Mouse (Mus musculus) adrenal gland, postnatal 14 days (tissue): Measurements from ENCODE around the gene Spon1. TPM values are rescaled to one million over a fixed set of nuclear protein-coding genes. Genes with fewer than 3 reads are reported as not detected.

Experiments
- DNase-seq: peaks from one replicate; pipeline ENCODE4 v3.0.0; 2021; ENCODE audit warnings: mixed read lengths
- total RNA-seq: library from RNA; stranded (reverse); gene quantifications from 2 replicates; pipeline ENCODE4 v1.2.3, GENCODE M21; 2021

Spon1 gene
- total RNA-seq, 1 experiment from 2014 or later, result 9.9 TPM

- no peak for DNase-seq
Observed at GRCm38 (mm10) chr7:113904348-113904895, 138.6 kb downstream of the Spon1 start.

GRCm38 (mm10) chr7:113909161-113909825, 143.5 kb downstream of the Spon1 start:
- DNase-seq, result peak; percentile 24

DNA sequence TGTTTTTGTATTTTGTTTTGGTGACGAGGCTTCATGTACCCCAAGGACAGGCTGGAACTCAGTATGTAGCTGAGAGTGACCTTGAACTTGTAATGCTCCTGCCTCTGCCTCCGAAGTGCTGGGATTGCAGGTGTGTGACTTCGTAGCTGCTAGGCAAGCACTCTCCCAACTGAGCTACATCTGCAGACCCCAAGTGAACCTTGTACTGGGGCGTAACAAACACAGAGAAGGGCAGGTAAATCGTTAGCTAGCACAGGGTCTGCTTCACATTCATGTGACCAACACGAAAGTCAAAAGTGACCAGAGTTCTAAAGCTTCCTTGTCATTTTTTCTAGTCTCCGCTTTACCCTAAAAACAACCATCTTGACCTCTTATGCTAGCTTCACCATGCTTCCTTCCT, 145.1 kb downstream of the Spon1 start:
- DNase-seq, result no peak

GRCm38 (mm10) chr7:113915936-113916335, 150.1 kb downstream of the Spon1 start:
- DNase-seq, result no peak

GRCm38 (mm10) chr7:113918916-113919315, 153.1 kb downstream of the Spon1 start:
- no peak for DNase-seq

DNA sequence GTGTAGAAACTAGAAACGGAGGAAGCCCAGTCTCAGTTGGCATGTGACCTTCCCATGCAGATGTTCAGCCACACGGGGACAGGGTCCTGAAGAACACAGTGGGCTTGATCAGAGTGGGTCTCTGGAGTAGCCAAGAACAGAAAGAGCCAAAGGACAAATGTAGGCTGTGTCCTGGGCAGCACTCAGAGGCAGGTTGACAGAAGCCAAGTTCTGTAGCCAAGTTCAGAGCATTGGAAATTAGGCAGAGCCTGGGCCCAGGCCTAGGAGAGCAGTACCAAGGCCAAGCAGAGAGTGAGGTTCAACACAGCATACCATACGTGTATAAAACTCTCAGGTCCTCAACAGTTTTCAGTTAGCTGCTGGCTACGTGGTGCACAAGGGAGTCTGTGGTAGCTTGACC, 153.7 kb downstream of the Spon1 start:
- peak; percentile 15 for DNase-seq

GRCm38 (mm10) chr7:113920056-113920455, 154.3 kb downstream of the Spon1 start:
- no peak for DNase-seq

DNA sequence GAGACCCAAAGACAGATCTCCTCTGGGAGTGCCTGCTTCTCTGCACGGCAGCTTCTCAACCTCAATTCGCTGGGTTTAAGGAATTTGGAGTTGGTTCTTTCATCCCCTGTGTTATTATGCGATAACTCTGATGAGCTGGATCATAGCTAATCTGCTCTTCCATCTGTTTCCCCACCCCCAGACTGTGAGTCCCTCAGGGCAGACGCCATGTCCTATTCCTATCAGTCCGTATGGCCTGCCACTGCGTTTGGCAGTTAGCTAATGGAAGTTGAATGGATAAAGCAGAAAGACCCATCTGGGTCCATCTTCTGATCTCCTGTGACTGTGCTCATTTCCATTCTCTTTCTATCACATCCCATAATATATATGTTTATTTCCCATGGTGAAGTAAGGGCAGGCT, 158.8 kb downstream of the Spon1 start:
- DNase-seq, result no peak

DNA sequence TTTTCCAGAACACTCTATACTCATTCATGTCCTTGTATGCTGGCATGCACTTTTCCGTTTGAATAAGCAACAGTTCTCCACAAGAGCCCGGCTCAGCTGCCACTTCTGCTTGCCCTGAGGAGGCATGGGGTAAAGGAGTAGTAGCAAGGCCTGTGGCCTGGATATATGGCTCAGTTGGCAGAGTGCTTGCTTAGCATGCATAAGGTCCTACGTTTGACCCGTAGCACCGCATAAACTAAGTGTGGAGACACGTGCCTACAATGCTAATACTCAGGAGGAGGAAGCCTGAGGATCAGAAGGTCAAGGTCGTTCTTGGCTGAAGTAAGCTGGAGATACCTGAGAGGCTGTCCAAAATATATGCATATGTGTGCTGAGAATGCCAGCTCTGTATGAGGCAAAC, 185.1 kb downstream of the Spon1 start:
- DNase-seq, result peak; percentile 5

- DNase-seq, result no peak
Observed at GRCm38 (mm10) chr7:113955431-113955830, 189.6 kb downstream of the Spon1 start.

DNA sequence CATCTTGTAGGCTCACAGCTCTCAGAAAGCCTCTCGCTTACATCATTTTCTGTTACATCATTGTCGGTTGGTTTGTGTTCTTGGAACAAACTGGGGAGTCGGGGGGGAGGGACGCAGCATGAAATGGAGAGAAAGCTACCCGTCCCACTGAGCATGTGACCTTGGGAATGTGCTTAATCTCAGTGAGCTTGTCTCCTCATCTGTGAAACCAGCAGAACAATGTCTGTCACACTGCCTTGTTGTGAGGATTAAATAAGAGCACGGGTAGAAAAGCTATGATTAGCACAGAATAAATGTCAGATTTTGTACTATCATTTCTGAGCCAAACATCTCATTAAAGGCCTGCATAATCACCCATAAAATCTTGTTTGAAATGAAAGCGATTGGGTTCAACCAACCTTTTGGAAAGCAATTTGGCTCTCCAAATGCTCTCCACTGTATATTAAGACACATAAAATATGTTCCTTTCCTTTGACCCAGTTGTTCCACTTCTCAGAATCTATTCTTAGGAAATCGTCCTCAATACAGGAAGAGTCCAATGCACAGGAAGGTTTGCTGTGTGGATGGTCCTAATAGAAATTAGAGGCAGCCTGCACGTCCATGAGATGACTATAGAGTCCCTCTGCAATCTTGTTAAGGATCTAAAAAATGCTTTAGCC, 195.2 kb downstream of the Spon1 start:
- DNase-seq, result peak; percentile 20

DNA sequence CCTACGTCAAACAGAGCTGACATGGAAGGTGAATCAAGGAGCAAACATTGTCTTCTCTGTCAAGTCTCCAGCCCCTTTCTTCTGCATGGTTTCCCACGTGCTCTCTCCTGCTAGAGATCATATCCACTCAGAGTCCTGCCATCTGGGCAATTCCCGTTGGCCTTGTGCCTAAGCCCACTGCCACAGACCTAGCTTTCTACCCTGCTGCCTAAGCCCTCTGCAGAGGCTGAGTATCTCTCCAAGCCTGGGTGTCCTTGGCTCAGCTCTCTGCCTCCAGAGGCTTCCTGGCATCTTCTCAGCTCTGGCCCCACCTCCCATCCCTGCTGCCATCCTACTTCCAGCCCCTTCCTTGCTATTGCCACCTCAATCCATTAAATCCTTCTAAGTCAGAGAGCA, 195.7 kb downstream of the Spon1 start:
- peak; percentile 42 for DNase-seq

- peak; percentile 54 for DNase-seq
Observed at GRCm38 (mm10) chr7:113962078-113962477, 196.3 kb downstream of the Spon1 start.

GRCm38 (mm10) chr7:113963766-113964165, 198.0 kb downstream of the Spon1 start:
- peak; percentile 23 for DNase-seq

GRCm38 (mm10) chr7:113965625-113966024, 199.8 kb downstream of the Spon1 start:
- no peak for DNase-seq

DNA sequence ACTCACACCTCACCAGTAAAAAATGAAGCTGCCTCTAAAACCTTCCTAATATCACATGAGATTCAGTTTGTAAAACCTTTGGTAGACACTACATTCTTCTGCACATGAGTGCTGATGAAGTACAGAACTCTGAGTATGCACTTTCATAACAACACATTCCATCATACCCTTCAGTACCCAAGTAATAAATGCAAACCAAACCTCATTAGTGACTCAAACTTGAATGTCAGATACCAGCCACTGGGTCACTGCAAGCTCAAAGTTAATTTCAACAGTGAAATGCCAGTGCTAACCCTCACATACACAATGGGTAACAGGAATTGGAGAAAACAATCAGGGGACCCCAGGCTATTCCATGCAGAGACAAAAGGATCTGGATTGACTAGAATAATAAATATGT, 203.4 kb downstream of the Spon1 start:
- no peak for DNase-seq

DNA sequence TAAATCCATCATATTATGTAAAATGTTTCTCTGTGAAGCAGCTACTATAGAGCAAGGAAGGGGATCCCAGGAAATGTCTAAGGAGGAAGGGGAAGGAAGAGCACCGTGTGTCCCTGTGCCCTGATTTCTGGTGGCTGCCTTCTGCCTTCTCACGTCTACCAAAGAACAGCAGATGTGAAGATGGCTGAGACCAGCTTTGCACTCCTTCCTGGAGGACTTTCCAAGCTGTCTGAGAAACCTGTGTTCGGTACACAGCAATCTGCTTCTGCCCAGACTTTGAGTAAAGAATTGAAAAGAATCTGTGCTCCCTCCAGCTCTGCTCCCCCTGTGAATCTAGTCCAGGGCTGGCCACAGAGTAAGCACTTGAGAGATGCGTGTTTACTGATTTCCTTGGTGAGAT, 206.7 kb downstream of the Spon1 start:
- DNase-seq, result no peak

DNA sequence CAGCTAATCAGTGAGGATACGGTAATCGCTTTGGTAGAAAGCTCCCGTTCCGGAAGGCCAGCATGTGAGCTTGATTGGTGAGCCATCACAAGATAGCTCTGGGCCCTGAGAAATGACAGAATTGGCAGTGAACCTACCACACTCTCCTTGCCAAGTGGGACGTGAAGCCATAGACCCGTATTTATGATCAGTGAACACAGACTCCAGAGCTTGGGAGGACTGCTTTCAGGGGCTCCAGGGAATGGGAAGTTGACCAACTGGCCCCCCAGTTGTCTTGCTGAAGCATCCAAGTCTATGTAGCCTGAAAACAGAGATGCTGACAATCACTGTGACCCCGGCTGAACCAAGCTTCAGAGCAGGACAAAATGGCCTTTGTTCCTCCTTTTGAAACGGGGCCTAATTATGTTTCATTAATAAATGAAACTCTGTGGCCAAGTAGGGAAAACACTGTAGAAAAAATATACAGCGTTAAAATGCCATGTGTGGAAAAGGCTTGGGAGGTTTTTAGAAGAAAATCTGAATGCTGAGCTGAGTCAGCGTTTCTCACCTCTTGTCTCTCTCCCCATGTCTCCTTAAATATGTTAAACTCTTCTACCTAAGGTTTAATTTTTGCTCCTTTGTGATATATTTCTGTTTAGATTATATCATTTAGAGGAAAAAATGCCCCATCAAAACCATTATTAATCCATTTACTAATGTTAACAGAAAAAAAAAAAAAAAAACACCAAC, 220.8 kb downstream of the Spon1 start:
- DNase-seq, result peak; percentile 40

DNA sequence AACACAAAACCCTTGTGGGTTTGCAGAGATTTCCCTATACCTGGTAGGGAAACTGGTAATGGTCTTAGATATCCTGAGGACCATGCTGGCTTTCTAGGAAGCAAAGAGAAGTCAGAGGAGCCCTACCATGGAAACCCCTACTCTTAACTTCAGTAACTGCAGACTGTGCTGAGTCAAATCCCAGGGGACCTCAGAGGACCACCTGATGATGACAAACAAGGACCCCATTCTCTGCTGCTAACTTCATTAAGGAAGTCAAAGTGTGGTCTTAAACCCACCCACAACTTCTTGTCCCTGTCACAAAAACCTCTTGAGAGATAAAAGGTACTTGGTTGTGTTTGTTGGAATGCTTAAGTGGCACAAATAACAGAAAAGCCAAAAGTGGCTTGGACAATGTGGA, 222.4 kb downstream of the Spon1 start:
- DNase-seq, result no peak

DNA sequence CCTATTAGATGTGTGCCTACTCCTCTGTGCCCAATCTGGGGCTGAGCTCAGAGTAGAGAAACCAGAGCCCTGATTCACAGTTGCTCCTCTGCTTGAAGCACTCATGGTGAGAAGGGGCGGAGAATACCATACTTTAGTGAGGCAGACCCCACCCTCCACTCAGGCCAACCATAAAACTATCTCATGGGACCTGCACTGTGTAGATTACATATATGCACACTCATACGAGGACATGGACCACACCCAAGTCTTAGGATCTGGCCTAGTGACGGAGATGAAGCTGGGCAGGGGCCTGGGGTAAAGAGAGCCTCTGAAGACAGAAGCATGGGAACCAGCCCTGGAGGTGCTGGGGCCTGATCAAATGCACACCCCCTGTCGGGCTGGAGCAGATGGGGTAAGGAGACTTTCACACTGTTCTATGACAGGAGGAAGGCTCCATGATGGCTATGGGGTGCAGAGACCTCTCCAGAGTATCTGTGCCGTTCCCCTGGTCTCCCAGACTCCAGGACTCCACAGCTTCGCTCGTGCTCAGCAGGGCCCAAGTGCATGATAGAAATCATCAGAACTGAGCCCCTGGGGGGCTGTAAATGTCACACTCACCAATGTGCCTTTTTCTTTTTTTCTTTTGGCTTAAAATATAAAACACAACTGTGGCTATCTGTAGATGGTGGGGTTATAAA, 232.0 kb downstream of the Spon1 start:
- no peak for DNase-seq

- DNase-seq, result no peak
Observed at GRCm38 (mm10) chr7:114004171-114004570, 238.4 kb downstream of the Spon1 start.

DNA sequence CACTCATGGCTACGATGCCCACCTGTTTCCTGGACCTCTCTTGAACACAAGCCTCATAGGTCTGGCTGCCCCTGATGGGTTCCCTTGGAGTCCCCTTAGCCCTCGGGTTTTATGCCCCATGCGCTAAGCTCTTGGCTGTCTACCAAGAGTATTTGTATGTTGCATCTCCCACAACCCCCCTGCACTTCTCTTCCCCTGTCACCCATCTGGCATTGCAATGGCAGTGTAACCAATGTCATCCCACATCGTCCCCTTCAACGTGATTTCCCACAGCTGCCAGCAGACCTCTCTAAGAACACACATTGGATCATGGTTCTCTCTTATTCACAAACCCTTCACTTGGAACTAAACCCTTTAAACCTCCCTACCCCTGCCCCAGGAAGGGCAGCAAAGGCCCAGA, 239.7 kb downstream of the Spon1 start:
- DNase-seq, result no peak

GRCm38 (mm10) chr7:114006456-114006855, 240.7 kb downstream of the Spon1 start:
- DNase-seq, result peak; percentile 32
